Mouse (Mus musculus) embryonic facial prominence, embryonic 13.5 days (tissue): ENCODE measurements at regions not wholly inside any gene's neighbourhood (a gene's known extent, or its start where the extent isn't known, plus 50 kb on each side); places are given as distances from the start of the nearest gene placed in this dataset.

Experiments
- ATAC-seq: fragments of 200-750 bp; cut with Nextera tagmentation; 2 replicates; pipeline ENCODE4 v1.8.0; 2017; ENCODE audit warnings: low read depth; ENCODE audit not compliant: insufficient number of reproducible peaks, insufficient read depth, low FRiP score, low TSS enrichment
- H3K27ac ChIP-seq: fragments of 300-500 bp; sonication (generic); 2 replicates; pipeline ENCODE4 v1.5.1; 2015; ENCODE audit warnings: moderate library complexity, mild to moderate bottlenecking, inconsistent platforms
- H3K27me3 ChIP-seq: fragments of 300-500 bp; sonication (generic); 2 replicates; pipeline ENCODE4 v1.6.1; 2015; ENCODE audit warnings: mild to moderate bottlenecking, inconsistent platforms
- H3K36me3 ChIP-seq: fragments of 300-500 bp; sonication (generic); 2 replicates; pipeline ENCODE4 v1.6.1; 2015; ENCODE audit warnings: mild to moderate bottlenecking, inconsistent platforms
- H3K4me1 ChIP-seq: fragments of 300-500 bp; sonication (generic); 2 replicates; pipeline ENCODE4 v1.6.1; 2015; ENCODE audit warnings: inconsistent platforms
- H3K4me2 ChIP-seq: fragments of 300-500 bp; sonication (generic); 2 replicates; pipeline ENCODE4 v1.6.1; 2015; ENCODE audit warnings: moderate library complexity, mild to moderate bottlenecking, inconsistent platforms
- H3K4me3 ChIP-seq: fragments of 300-500 bp; sonication (generic); 2 replicates; pipeline ENCODE4 v1.5.1; 2015; ENCODE audit warnings: mild to moderate bottlenecking, inconsistent platforms
- H3K9ac ChIP-seq: fragments of 300-500 bp; sonication (generic); 2 replicates; pipeline ENCODE4 v1.6.1; 2015; ENCODE audit warnings: mild to moderate bottlenecking, inconsistent platforms
- H3K9me3 ChIP-seq: fragments of 300-500 bp; sonication (generic); 2 replicates; pipeline ENCODE4 v1.6.1; 2016; ENCODE audit warnings: inconsistent platforms
- WGBS: fragments of 180-500 bp; shearing (Covaris S2); methylation state at CpG from one replicate; pipeline ENCODE4 v1.1.7; 2015; ENCODE audit warnings: mixed read lengths; 5-methylcytosine and 5-hydroxymethylcytosine counted together

DNA sequence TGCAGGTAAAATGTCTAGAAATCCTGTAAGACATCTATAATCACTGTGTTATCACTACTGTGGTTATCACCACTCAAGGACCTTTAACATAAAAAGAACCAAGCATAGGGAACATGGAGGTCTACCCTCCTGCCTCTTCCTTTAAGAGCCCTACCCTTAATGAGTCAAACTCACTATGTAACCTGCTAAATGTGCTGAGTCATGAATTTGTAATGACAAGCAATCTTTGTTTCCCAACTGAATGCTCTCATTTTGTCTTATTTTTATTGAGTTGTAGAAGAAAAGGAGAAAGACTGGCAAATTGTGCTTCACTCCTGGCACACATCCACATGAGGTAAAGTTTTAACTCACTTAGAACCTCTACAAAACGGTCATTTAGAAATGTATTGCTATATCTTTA, 301.8 kb upstream of the Rnf219 start:
- H3K4me1 ChIP-seq = no peaks in the 10 kb centered on the region
- no peaks in the 10 kb centered on the region for H3K36me3 ChIP-seq
- ATAC-seq = no peak
- WGBS = 76% methylated on average over 1 of the region's 1 CpGs
- H3K27me3 ChIP-seq = no peaks in the 10 kb centered on the region
- H3K4me3 ChIP-seq = no peak overlapping the region
- no peak overlapping the region for H3K9ac ChIP-seq
- no peak overlapping the region for H3K4me2 ChIP-seq
- H3K9me3 ChIP-seq = no peaks in the 10 kb centered on the region
- H3K27ac ChIP-seq = no peak overlapping the region

- Histone ChIP-seq H3K4me3 (no peak overlapping the region), H3K9ac (no peak overlapping the region), H3K36me3 (no peaks in the 10 kb centered on the region), H3K27ac (no peak overlapping the region), H3K27me3 (no peaks in the 10 kb centered on the region), H3K9me3 (no peaks in the 10 kb centered on the region), H3K4me2 (no peak overlapping the region), H3K4me1 (no peaks in the 10 kb centered on the region)
- WGBS = 67% methylated on average over 11 of the region's 11 CpGs
- no peak for ATAC-seq
Measured at GRCm38 (mm10) chr14:104821903-104822573, 299.6 kb upstream of the Rnf219 start.

GRCm38 (mm10) chr14:104819106-104819505, 296.7 kb upstream of the Rnf219 start:
- no peak overlapping the region for H3K4me3 ChIP-seq
- no peak overlapping the region for H3K27ac ChIP-seq
- 92% methylated on average over 4 of the region's 4 CpGs for WGBS
- no peaks in the 10 kb centered on the region for H3K9me3 ChIP-seq
- no peak overlapping the region for H3K9ac ChIP-seq
- no peak overlapping the region for H3K4me2 ChIP-seq
- H3K27me3 ChIP-seq = peaks cover 7% of the 10 kb centered on the region; the same call in 1 of the 2 replicates
- no peaks in the 10 kb centered on the region for H3K4me1 ChIP-seq
- ATAC-seq = no peak
- H3K36me3 ChIP-seq = no peaks in the 10 kb centered on the region

GRCm38 (mm10) chr14:104813977-104814584, 291.6 kb upstream of the Rnf219 start:
- Histone ChIP-seq H3K4me2 (no peak overlapping the region), H3K9me3 (no peaks in the 10 kb centered on the region), H3K36me3 (no peaks in the 10 kb centered on the region), H3K9ac (no peak overlapping the region), H3K4me3 (no peak overlapping the region), H3K27ac (no peak overlapping the region), H3K27me3 (peaks cover 7% of the 10 kb centered on the region; the same call in 1 of the 2 replicates), H3K4me1 (no peaks in the 10 kb centered on the region)
- no peak for ATAC-seq
- WGBS = 29% methylated on average over 10 of the region's 10 CpGs

- 79% methylated on average over 4 of the region's 4 CpGs for WGBS
- no peak overlapping the region for H3K4me3 ChIP-seq
- ATAC-seq = no peak
- peaks cover 7% of the 10 kb centered on the region; the same call in 1 of the 2 replicates for H3K27me3 ChIP-seq
- H3K36me3 ChIP-seq = no peaks in the 10 kb centered on the region
- H3K4me2 ChIP-seq = no peak overlapping the region
- H3K27ac ChIP-seq = no peak overlapping the region
- H3K9me3 ChIP-seq = no peaks in the 10 kb centered on the region
- no peaks in the 10 kb centered on the region for H3K4me1 ChIP-seq
- H3K9ac ChIP-seq = no peak overlapping the region
Measured at GRCm38 (mm10) chr14:104812006-104812405, 289.6 kb upstream of the Rnf219 start.

DNA sequence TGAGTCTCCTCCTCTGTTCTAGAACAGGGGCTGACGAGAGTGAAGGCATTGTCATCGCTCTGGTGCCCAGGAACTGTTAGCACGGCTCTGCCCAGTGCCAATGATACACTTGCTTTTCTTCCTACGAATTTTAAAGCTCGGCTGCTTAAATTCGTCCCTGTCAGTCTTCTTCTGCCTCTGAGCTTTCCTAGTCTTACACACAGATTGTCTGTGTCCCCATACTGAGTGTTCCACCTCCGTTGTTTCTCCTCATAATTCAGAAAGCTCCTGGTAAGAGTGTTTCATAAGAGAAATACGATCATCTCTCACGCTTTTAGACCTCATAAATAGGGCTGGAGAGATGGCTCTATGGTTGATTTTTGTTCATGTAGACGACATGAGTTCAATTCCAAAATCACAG, 282.9 kb upstream of the Rnf219 start:
- H3K9me3 ChIP-seq = no peaks in the 10 kb centered on the region
- no peak overlapping the region for H3K27ac ChIP-seq
- H3K27me3 ChIP-seq = no peaks in the 10 kb centered on the region
- 85% methylated on average over 10 of the region's 10 CpGs for WGBS
- H3K4me3 ChIP-seq = no peak overlapping the region
- H3K4me2 ChIP-seq = no peak overlapping the region
- no peak for ATAC-seq
- no peaks in the 10 kb centered on the region for H3K36me3 ChIP-seq
- no peak overlapping the region for H3K9ac ChIP-seq
- no peaks in the 10 kb centered on the region for H3K4me1 ChIP-seq

GRCm38 (mm10) chr14:104796348-104796965, 274.0 kb upstream of the Rnf219 start:
- Histone ChIP-seq H3K27ac (no peak overlapping the region), H3K4me3 (no peak overlapping the region), H3K4me2 (no peak overlapping the region), H3K36me3 (no peaks in the 10 kb centered on the region), H3K9ac (no peak overlapping the region), H3K4me1 (no peaks in the 10 kb centered on the region; the same call in 1 of the 2 replicates), H3K27me3 (no peaks in the 10 kb centered on the region), H3K9me3 (no peaks in the 10 kb centered on the region)
- WGBS = 55% methylated on average over 17 of the region's 17 CpGs
- no peak for ATAC-seq

DNA sequence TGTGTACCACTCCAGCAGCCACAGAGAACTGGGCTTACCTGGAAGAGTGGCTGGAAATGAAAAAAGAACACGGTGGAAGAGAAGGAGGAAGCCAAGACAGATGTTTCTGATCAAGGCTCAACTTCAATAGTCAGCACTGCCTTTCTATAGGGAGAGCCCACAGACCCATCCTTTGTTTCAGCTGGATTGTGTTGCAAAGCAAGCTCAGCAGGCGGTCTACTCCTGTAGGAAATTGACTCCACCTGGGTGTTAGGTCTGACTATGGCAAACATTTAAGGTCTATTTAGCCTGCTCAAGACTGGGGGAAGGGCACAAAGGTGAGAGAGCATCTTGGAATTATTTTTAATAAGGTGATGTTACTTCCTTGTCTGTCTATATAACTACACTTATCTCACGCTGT, 266.9 kb upstream of the Rnf219 start:
- ATAC-seq = no peak
- no peak overlapping the region for H3K27ac ChIP-seq
- no peak overlapping the region for H3K9ac ChIP-seq
- 30% methylated on average over 3 of the region's 3 CpGs for WGBS
- peaks cover 6% of the 10 kb centered on the region; the same call in 1 of the 2 replicates for H3K4me1 ChIP-seq
- no peaks in the 10 kb centered on the region for H3K27me3 ChIP-seq
- no peak overlapping the region for H3K4me2 ChIP-seq
- no peak overlapping the region for H3K4me3 ChIP-seq
- no peaks in the 10 kb centered on the region for H3K36me3 ChIP-seq
- no peaks in the 10 kb centered on the region for H3K9me3 ChIP-seq

DNA sequence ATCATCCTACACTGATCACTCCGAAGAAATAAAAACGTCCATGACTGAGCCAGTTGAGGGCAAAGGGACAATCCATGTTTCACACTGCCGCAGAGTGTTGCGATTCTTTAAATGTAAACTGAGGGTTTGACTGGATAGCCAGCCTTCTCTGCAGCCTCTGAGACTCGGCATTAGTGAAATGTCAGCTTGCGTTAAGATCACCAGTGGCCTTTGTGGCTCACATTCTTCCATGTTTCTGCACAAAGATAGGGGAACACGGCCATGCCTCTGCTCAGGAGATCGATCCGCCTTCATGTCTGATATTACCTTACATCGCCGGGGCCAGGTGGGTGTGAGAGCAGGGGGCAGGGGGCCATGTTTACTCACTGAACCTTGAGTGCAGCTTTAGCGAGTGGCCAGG, 262.6 kb upstream of the Rnf219 start:
- no peaks in the 10 kb centered on the region for H3K9me3 ChIP-seq
- peaks cover 6% of the 10 kb centered on the region; the same call in 1 of the 2 replicates for H3K4me1 ChIP-seq
- H3K4me2 ChIP-seq = no peak overlapping the region
- H3K27me3 ChIP-seq = no peaks in the 10 kb centered on the region
- H3K9ac ChIP-seq = no peak overlapping the region
- H3K36me3 ChIP-seq = no peaks in the 10 kb centered on the region
- no peak for ATAC-seq
- no peak overlapping the region for H3K4me3 ChIP-seq
- 60% methylated on average over 12 of the region's 12 CpGs for WGBS
- no peak overlapping the region for H3K27ac ChIP-seq

GRCm38 (mm10) chr14:104769938-104770337, 247.5 kb upstream of the Rnf219 start:
- Histone ChIP-seq H3K36me3 (no peaks in the 10 kb centered on the region), H3K27me3 (no peaks in the 10 kb centered on the region), H3K4me1 (no peaks in the 10 kb centered on the region), H3K27ac (no peak overlapping the region), H3K9me3 (no peaks in the 10 kb centered on the region), H3K4me2 (no peak overlapping the region), H3K4me3 (no peak overlapping the region), H3K9ac (no peak overlapping the region)
- no peak for ATAC-seq
- whole genome bisulfite sequencing = 42% methylated on average over 4 of the region's 4 CpGs

DNA sequence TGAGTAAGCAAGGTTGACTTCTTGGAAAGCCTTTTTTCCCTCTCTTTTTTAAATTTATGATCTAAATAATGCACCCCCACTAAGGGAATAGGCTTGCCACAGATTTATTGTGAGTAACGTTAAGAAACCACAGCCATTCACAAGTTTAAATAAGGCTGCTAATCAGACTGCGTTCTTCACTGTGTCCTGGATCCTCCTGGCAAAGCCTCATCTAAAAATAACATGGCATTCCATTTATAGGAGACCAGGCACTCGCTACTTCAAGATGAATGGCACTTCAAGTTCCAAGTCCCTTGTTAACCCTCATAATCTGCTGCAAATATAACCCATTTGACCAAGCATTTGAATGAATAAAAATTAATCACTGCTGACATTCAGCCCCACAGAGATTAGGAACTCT, 211.8 kb upstream of the Rnf219 start:
- no peak for ATAC-seq
- WGBS = 68% methylated on average over 3 of the region's 3 CpGs
- H3K4me3 ChIP-seq = no peak overlapping the region
- no peak overlapping the region for H3K4me2 ChIP-seq
- no peaks in the 10 kb centered on the region for H3K27me3 ChIP-seq
- H3K9ac ChIP-seq = no peak overlapping the region
- H3K4me1 ChIP-seq = no peaks in the 10 kb centered on the region
- H3K9me3 ChIP-seq = no peaks in the 10 kb centered on the region
- H3K27ac ChIP-seq = no peak overlapping the region
- H3K36me3 ChIP-seq = no peaks in the 10 kb centered on the region

DNA sequence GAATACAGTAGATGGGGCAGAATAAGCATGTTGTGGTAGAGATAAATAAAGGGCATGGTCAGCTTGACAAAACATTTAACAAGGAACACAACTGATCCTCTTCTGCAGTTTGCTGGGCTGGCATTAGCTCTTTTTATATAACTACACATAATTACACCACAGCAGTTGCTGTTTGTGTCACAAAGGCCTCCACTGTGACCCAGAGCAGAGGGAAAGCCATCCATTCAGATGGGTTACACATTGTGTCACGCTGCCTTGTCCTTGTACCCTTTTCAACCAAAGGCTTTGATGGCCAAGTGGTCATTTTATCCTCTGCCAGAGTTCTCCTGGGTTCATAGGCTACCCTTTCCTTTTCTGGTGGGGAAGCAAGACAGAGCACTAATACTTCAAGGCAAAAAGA, 209.6 kb upstream of the Rnf219 start:
- Histone ChIP-seq H3K9me3 (no peaks in the 10 kb centered on the region), H3K36me3 (no peaks in the 10 kb centered on the region), H3K27ac (no peak overlapping the region), H3K4me2 (no peak overlapping the region), H3K4me3 (no peak overlapping the region), H3K27me3 (no peaks in the 10 kb centered on the region), H3K4me1 (no peaks in the 10 kb centered on the region), H3K9ac (no peak overlapping the region)
- no peak for ATAC-seq
- 33% methylated on average over 1 of the region's 1 CpGs for WGBS
